Mouse (Mus musculus): ENCODE results near the gene Lcp1.

The Lcp1 gene

DNA sequence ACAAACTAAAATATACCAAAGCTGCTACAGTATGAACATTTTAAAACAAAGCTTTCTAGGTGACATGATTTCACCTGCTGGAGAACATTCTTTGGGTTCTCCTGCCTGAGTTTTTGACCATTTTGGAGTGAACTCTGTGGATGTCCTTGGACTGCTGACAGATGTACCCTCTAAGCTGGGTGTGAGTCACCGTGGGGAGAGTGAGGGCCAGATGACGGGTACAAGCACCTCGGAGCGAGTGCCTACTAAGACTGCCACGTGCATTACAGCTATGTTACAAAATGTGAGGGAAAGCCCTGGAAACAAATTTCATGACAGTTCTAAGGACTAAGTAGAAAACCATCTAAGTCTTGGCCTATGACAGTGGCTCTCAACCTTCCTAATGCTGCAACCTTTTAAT lies 138.6 kb downstream of the Lcp1 start:
- intact Hi-C loops (cut with DNase I) = no loop called here

- intact Hi-C loops (cut with DNase I) = no loop called here
Measured at GRCm38 (mm10) chr14:75279716-75280115, 148.8 kb downstream of the Lcp1 start.

GRCm38 (mm10) chr14:75280406-75280805 lies 149.5 kb downstream of the Lcp1 start:
- intact Hi-C loops (cut with DNase I) = no loop called here

Small RNA genes lying within 50 kb of the gene (microRNA-seq; reads per million reads assigned to microRNA genes)
- 0 reads per million in 2 experiments for gene Gm44482
